Mouse (Mus musculus) gastrocnemius, postnatal 4 days (tissue): ENCODE data around the gene Nrarp. TPM values are rescaled to one million over a fixed set of nuclear protein-coding genes. Genes with fewer than 3 reads are reported as not detected.
A peak's percentile ranks its signal among the peaks of the same experiment; 100 is the strongest.

ENCODE experiments used
- DNase-seq, 2 experiments: peaks; one replicate each; pipeline ENCODE4 v3.0.0; 2021 to 2022; ENCODE audit warnings: low spot score in 2 of 2, mixed read lengths in 2 of 2
- total RNA-seq, 2 experiments: library from RNA; stranded (reverse); gene quantifications; 2 replicates each; pipeline ENCODE4 v1.2.3; 2021

Gene Nrarp
- total RNA-seq, 2 experiments from 2014 or later = 20.8 to 22.5 TPM

DNA sequence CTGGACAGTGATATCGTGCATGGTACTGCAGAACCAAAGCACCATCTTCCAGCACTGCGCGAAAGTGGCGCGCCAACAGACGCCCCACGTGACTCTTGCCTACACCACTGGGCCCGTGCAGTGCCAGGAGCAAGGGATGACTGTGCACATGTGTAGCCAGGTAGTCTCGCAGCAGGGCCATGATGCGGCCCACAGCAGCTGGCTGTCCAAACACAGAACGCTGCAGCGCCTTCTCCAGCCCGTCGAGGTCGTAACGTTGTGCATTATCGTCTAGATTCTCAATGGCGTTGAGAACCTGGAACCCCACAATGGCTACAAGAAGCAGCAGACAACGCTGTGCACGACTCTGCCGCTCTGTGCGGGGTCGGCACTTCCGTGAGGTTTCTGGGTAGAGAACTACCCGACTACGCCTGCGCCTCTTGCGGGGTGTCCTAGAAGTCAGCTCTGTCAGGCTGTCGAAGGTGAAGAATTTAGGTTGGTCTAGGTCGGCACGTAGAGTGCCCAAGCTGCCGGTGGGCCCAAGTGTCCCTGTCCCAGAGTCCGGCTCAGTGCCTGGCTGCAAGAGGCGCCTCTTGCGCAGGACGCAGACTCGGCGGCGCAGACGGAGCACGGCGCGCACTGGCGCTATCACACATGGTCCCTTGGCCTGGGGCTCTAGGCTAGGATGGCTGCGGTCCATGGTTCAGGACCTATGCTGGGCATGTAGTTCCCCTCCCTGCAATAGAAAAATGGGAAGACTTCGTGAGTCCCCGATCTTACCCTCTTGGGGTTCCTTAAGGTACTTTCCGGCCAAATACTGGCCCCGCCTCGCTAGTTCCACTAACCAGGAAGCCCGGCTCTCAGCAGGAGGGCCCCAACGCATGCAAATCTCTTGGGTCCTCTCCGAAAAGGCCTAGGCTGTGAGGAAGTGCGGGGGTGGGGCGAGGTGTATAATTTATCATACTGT is 14.9 kb downstream of the Nrarp start:
- peak in 1 of 2 experiments; percentile 38 for DNase-seq

DNA sequence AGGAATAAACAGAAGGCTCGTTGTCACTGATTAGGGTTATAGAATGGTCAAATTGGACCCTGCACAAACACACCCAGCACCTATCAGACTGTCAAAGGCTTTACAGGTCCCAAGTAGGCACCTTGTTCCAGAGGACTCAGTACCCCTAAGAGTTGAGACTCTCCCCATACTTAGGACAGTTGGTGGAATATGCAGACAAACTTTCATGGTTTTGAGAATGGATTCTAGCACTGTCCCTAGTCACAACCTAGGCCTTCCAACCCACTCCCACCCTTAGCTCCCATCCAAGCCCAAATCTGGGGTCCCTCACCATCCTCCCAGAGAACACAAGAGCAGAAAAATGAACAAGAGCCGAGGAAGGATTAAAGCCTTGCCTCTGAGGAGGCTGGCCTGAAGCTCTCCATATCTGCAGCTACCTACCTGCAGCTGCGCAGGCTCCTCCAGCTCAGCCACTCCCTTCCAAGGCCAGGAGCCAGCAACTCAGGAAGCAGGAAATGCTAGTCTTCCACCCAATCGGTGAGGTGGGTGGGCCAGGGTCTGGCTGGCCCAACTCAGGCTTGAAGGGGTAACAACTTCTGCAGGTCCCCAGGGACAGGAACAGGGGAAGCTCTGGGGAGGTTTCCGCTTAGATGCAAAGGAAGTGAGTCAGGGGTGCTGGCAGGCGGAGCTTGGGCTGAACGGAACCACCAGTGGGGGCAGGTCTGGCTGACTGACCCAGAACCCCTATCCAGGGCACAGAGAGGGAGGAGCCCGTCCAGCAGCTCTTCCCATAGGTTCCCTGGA is 15.8 kb downstream of the Nrarp start, which contains the start of gene Tor4a:
Gene Tor4a, minus strand, starts transcription at position 715 of the 783 bp plus-strand sequence.
- peak in 1 of 2 experiments; percentile 40 for DNase-seq

- no peak for DNase-seq
These were observed 16.6 kb downstream of the Nrarp start for GRCm38 (mm10) chr2:25197191-25197590.

GRCm38 (mm10) chr2:25197946-25198345 is 17.4 kb downstream of the Nrarp start:
- DNase-seq = no peak

GRCm38 (mm10) chr2:25200631-25201030 is 20.1 kb downstream of the Nrarp start:
- no peak for DNase-seq

DNA sequence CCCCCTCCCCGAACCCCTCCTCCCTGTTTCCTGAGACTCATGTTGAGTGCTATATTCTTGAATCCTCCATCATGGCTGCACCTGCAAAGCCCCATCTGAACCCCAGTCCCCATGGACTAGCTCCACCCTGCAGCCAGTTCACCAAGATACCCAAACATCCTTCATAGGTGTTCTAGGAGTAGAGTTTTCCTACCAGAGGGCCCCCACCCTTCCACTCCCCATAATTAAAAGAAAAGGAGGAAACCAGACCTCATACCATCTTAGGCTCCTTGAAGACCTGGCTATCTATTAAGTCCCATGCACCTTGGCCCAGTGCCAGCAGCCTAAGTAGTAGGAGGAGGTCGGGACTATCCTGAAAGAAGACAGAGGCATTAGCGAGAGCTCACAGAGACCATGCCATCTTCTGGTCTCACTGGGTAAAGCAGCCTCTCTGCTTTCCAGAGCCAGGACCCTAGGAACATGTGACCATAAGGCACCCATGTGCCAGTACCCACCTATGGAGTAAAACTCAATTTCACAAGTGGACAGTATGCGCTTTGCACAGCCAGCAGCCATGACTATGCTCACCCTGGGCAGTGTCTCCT is 23.2 kb downstream of the Nrarp start:
- no peak for DNase-seq

- no peak for DNase-seq
These were observed 27.0 kb downstream of the Nrarp start for GRCm38 (mm10) chr2:25207593-25207992.

DNA sequence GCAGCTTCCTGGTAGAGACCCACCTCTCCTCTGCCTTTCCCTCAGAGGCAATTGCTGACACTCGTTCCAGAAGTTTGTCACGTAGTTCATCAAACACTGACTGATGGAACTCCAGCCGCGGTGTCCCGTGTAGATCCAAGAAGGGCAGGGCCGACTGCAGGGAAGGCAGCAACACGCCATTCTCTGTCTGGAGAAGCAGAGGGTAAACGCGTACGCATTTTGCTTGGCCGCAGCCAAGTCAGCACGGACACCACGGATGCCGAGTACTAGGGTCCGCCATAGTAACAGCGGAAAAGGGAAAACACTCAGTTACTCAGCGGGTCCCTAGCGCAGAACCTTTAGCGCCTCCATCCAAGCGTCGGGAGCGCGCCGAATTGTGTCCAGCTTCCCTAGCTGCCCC is 30.1 kb downstream of the Nrarp start:
- DNase-seq = no peak

- DNase-seq = peak; percentile 74 to 90
These were observed 30.6 kb downstream of the Nrarp start, which contains the start of gene Nelfb for GRCm38 (mm10) chr2:25211121-25211670. TSS of gene Nelfb (minus strand) at chr2:25211489.

DNA sequence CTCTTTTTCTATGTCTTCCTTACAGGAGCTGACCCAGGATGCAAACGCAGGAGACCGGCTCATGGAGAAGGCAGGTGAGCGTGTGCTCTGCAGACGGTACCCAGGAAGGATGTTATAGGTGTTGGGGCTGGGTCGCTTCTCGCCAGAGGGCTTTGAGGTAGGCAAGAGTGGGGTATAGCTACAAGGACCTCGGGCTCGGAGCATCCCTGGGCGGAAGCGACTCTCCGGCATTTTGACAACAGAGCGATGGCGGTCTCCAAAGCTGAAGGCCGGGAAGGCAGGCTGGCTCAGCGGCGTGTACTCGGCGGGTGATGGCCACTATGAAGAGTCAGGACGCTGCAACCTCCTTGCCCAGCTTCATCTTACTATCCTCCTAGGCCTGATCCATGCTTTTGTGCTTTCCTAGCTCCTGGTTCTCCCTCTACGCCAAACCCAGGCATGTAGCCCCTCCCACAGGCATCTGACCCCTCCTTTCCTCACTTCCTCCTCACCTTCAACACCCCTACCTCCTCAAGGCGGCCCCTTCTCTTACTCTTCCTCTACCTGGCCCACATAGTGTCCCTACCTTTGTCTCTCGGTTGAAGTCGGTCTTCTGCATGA is 32.8 kb downstream of the Nrarp start:
- no peak for DNase-seq

DNA sequence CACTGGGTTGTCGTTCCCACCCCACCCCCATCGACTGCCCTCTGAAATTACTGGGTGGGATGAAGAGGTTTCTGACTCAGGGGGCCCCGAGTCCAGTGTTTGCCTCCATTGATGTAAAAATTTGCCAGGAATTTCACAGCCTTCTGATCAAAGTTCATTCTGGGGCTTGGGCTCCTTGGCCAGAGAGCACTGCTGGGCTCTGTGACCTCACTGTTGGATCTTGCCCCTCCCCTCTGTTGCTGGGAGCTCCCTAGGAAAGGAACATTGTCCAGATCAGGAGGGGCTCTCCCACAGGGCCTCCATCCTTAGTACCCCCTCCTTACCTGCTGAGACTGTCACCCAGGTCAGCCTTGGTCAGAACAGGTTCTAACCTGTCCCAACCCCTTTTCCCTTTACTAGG is 33.9 kb downstream of the Nrarp start, which contains the start of gene Stpg3:
Gene Stpg3, minus strand, starts transcription at position 194 of the 400 bp plus-strand sequence.
- no peak for DNase-seq

DNA sequence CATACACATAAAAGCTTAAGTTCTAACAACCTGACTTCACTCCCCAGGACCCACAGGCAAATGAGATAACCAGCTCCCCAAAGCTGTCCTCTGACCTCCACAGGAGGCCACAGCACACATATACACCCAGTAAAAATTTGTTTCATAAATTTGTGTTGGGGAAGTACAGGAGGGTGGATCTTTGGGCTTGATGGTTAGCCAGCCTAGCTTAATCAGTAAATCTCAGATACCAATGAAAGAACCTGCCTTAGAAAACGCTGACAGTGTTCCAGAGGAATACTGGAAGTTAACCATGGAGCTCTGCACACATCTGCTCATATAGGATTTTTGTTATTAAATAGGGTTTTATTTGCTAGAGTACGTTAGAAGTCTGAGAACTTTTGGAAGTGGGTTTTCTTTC is 37.1 kb downstream of the Nrarp start:
- DNase-seq = no peak

- no peak for DNase-seq
These were observed 37.9 kb downstream of the Nrarp start, which contains the start of gene Fam166a for GRCm38 (mm10) chr2:25218445-25218844. TSS of gene Fam166a (plus strand) at chr2:25218745.

DNA sequence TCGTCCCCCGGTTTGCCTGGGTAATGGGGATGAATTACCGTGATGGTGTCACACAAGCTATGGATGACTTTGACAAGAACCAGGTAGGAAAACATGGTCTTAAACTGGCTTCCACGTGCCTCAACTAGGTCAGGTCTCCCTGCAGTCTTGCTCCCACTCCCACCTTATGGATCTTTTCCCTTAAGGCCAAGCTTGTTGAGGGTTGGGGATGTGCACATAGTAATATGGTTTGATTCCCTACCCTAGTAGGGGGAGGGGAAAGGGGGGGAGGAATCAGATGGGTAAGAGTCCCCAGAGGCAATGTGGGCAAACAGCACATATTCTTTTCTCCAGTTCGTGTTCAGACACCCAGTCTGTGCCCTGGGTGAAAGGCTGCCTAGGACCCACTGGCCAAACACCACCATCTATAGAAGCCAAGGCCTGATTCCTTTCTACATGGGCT is 40.8 kb downstream of the Nrarp start:
- DNase-seq = no peak

GRCm38 (mm10) chr2:25223681-25224491 is 43.3 kb downstream of the Nrarp start:
- peak; percentile 63 to 74 for DNase-seq

GRCm38 (mm10) chr2:25224492-25224765 is 43.9 kb downstream of the Nrarp start, which contains the start of gene Tubb4b:
TSS of gene Tubb4b (minus strand) at chr2:25224702.
- DNase-seq = no peak

- peak; percentile 89 to 96 for DNase-seq
These were observed 44.5 kb downstream of the Nrarp start for GRCm38 (mm10) chr2:25224766-25225752.

DNA sequence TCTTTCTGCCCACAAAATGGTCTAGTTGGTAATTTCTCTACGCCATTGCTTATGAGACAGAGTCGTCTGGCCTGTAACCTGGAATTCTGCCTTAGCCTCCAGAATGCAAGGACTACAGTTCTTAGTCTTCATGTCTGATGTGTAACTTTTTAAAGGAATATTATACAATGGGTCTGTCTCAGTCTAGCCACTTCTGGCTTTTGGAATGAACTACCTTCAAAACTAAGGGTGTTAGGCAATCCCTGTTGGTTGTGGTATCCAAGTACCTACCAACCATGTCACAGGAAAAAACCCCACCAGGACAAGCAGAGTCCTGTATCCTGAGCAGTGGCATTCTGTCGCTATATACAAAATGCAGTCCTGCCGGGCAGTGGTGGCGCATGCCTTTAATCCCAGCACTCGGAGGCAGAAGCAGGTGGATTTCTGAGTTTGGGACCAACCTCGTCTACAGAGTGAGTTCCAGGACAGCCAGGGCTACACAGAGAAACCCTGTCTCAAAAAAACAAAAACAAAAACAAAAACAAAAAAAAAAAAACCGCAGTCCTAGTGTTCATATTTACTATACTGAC is 45.3 kb downstream of the Nrarp start:
- no peak for DNase-seq
